10 mouse cellular contexts compared by ENCODE assay signal in genomic region chr4:155163685-155164084, GRCm38 (mm10). TPM values are rescaled to one million over a fixed set of nuclear protein-coding genes. Genes with fewer than 3 reads are reported as not detected.
DNase-seq lines count a peak whose midpoint lies in the region; ATAC-seq lines count a peak whose summit lies in the region.
"Had no signal": no experiment of that assay in that cellular context is flagged by ENCODE, and none has a peak within 500 bp of the region (broad histone marks: within the 10 kb centered on the region; RNA-seq: fewer than 3 reads in every experiment).

No protein-coding gene starts in this region.

- peaks cover 89% of the 10 kb centered on the region for H3K4me1 ChIP-seq in heart, embryonic 12.5 days (replicated peaks)
- peaks cover 19% of the 10 kb centered on the region for H3K4me1 ChIP-seq in neural tube, embryonic 11.5 days (ENCODE audit: control insufficient read depth, insufficient read depth, low read length)
- H3K4me1 ChIP-seq in stomach, embryonic 14.5 days (ENCODE audit: control insufficient read depth, insufficient read depth, low read length), result peaks cover 37% of the 10 kb centered on the region

- peak overlapping the region; percentile 62 for H3K27ac ChIP-seq in heart, embryonic 12.5 days (ENCODE audit: poor library complexity, severe bottlenecking)
- H3K27ac ChIP-seq in neural tube, embryonic 11.5 days (ENCODE audit: low read depth, low read length), result no peak overlapping the region
- peak overlapping the region; percentile 58; the same call in 1 of the 2 replicates for H3K27ac ChIP-seq in stomach, embryonic 14.5 days (ENCODE audit: low read length)

- no peak for DNase-seq in heart, adult 8-10 months (ENCODE audit: low spot score)
- no peak for DNase-seq in neural tube, embryonic 11.5 days (ENCODE audit: low spot score)
- DNase-seq in neural tube, embryonic 10.5 days (ENCODE audit: extremely low spot score, low spot score), result no peak
- peak; percentile 43 for DNase-seq in induced T-regulatory cell, adult 2 months (ENCODE audit: low read depth)
- DNase-seq in embryo, embryonic 9.5 days (ENCODE audit: extremely low spot score), result no peak
- DNase-seq: kidney, adult 8-10 months; lung, postnatal 14 days had no signal

- ATAC-seq in heart, embryonic 12.5 days (ENCODE audit: insufficient number of reproducible peaks, low FRiP score), result no peak
- ATAC-seq in neural tube, embryonic 11.5 days (ENCODE audit: insufficient read depth, low FRiP score, low TSS enrichment), result peak; percentile 48; the same call in 1 of the 2 replicates
- ATAC-seq in stomach, embryonic 14.5 days (ENCODE audit: insufficient number of reproducible peaks, insufficient read depth, low FRiP score, low read depth), result no peak
- no peak for ATAC-seq in CD4-positive, CD25-positive, alpha-beta regulatory T cell, adult 4 months

- 63% methylated on average over 8 of the region's 8 CpGs for WGBS in heart, embryonic 12.5 days
- 50% methylated on average over 8 of the region's 8 CpGs for WGBS in neural tube, embryonic 11.5 days
- WGBS in stomach, embryonic 14.5 days, result 61% methylated on average over 8 of the region's 8 CpGs

- H3K4me3 ChIP-seq in heart, embryonic 12.5 days, result no peak overlapping the region
- H3K4me3 ChIP-seq in neural tube, embryonic 11.5 days (ENCODE audit: low read depth, low read length), result no peak overlapping the region
- no peak overlapping the region for H3K4me3 ChIP-seq in stomach, embryonic 14.5 days (ENCODE audit: low read depth, low read length)

- H3K4me2 ChIP-seq in heart, embryonic 12.5 days, result no peak overlapping the region
- no peak overlapping the region for H3K4me2 ChIP-seq in neural tube, embryonic 11.5 days (ENCODE audit: low read depth)
- H3K4me2 ChIP-seq in stomach, embryonic 14.5 days (replicated peaks; ENCODE audit: low read depth, low read length), result no peak overlapping the region

- H3K36me3 ChIP-seq in heart, embryonic 12.5 days, result peaks cover 17% of the 10 kb centered on the region
- H3K36me3 ChIP-seq in neural tube, embryonic 11.5 days (ENCODE audit: control insufficient read depth, insufficient read depth, low read length), result peaks cover 5% of the 10 kb centered on the region; the same call in 1 of the 2 replicates
- H3K36me3 ChIP-seq in stomach, embryonic 14.5 days (ENCODE audit: control insufficient read depth, insufficient read depth, low read length), result peaks cover 10% of the 10 kb centered on the region

- H3K27me3 ChIP-seq in heart, embryonic 12.5 days (replicated peaks), result no peaks in the 10 kb centered on the region
- H3K27me3 ChIP-seq in neural tube, embryonic 11.5 days (ENCODE audit: control insufficient read depth, insufficient read depth, low read length), result no peaks in the 10 kb centered on the region
- H3K27me3 ChIP-seq in stomach, embryonic 14.5 days (ENCODE audit: control insufficient read depth, insufficient read depth, low read length), result no peaks in the 10 kb centered on the region

- peak overlapping the region; percentile 13; the same call in 1 of the 2 replicates for H3K9ac ChIP-seq in heart, embryonic 12.5 days
- H3K9ac ChIP-seq in neural tube, embryonic 11.5 days (ENCODE audit: low read length), result no peak overlapping the region
- 0 out of 2 replicates have a peak overlapping the region, but pooled peaks have one; percentile 14 for H3K9ac ChIP-seq in stomach, embryonic 14.5 days (replicated peaks; ENCODE audit: low read depth, low read length)

- no peaks in the 10 kb centered on the region for H3K9me3 ChIP-seq in heart, embryonic 12.5 days (replicated peaks)
- no peaks in the 10 kb centered on the region for H3K9me3 ChIP-seq in neural tube, embryonic 11.5 days (ENCODE audit: control insufficient read depth, low read length)
- H3K9me3 ChIP-seq in stomach, embryonic 14.5 days (ENCODE audit: control insufficient read depth, low read depth, low read length), result 0 out of 2 replicates have a peak, but pooled peaks cover 3% of the 10 kb centered on the region

RNA-seq across cellular contexts. Expression of gene Ski, which starts 58.7 kb away (rescaled TPM):
- polyA plus RNA-seq in heart, embryonic 12.5 days (2016; fragmentation: Nextera tagmentation; extraction: Ambion mirVana), result 11.9 and 14.0 TPM in 2 replicates
- total RNA-seq in heart, adult 8-10 months (2022), result 10 to 100 TPM; 44.5 to 53.3 (median 49.0) TPM
- polyA plus RNA-seq in neural tube, embryonic 11.5 days (2014; fragmentation: Nextera tagmentation; extraction: Ambion mirVana), result 15.1 and 16.6 TPM in 2 replicates
- 29.6 and 32.0 TPM in 2 replicates for polyA plus RNA-seq in stomach, embryonic 14.5 days (2014; fragmentation: Nextera tagmentation; extraction: Ambion mirVana)
- 10 to 100 TPM; 20.6 to 28.2 TPM for polyA plus RNA-seq in CD4-positive, CD25-positive, alpha-beta regulatory T cell, adult 4 months (2017; shearing (Covaris generic))
